Mouse (Mus musculus) neural tube, embryonic 15.5 days (tissue): Measurements from ENCODE around the gene Phykpl. TPM values are rescaled to one million over a fixed set of nuclear protein-coding genes. Genes with fewer than 3 reads are reported as not detected.
"Not testable (repeated sequence)": the region's sequence is repeated elsewhere in the genome, so short reads cannot be mapped to it uniquely, and the experiment has no call there.

Experiments
- ATAC-seq: fragments of 200-750 bp; cut with Nextera tagmentation; 2 replicates; pipeline ENCODE4 v1.8.0; 2017; ENCODE audit warnings: mild to moderate bottlenecking, moderate TSS enrichment, moderate library complexity; ENCODE audit not compliant: low FRiP score
- H3K27ac ChIP-seq: fragments of 300-500 bp; sonication (generic); replicated peaks from 2 replicates; pipeline ENCODE4 v1.5.1; 2015; ENCODE audit warnings: mild to moderate bottlenecking, inconsistent platforms
- H3K27me3 ChIP-seq: fragments of 300-500 bp; sonication (generic); replicated peaks from 2 replicates; pipeline ENCODE4 v1.6.1; 2015; ENCODE audit warnings: inconsistent platforms
- H3K36me3 ChIP-seq: fragments of 300-500 bp; sonication (generic); 2 replicates; pipeline ENCODE4 v1.6.1; 2015; ENCODE audit warnings: inconsistent platforms
- H3K4me1 ChIP-seq: fragments of 300-500 bp; sonication (generic); 2 replicates; pipeline ENCODE4 v1.6.1; 2015; ENCODE audit warnings: inconsistent platforms
- H3K4me2 ChIP-seq: fragments of 300-500 bp; sonication (generic); 2 replicates; pipeline ENCODE4 v1.6.1; 2015; ENCODE audit warnings: inconsistent platforms, mild to moderate bottlenecking, moderate library complexity
- H3K4me3 ChIP-seq: fragments of 300-500 bp; sonication (generic); replicated peaks from 2 replicates; pipeline ENCODE4 v1.5.1; 2015; ENCODE audit warnings: mild to moderate bottlenecking, inconsistent platforms
- H3K9ac ChIP-seq: fragments of 300-500 bp; sonication (generic); replicated peaks from 2 replicates; pipeline ENCODE4 v1.6.1; 2015; ENCODE audit warnings: mild to moderate bottlenecking, inconsistent platforms
- H3K9me3 ChIP-seq: fragments of 300-500 bp; sonication (generic); replicated peaks from 2 replicates; pipeline ENCODE4 v1.6.1; 2016; ENCODE audit warnings: inconsistent platforms
- WGBS: fragments of 180-500 bp; shearing (Covaris S2); methylation state at CpG from one replicate; pipeline ENCODE4 v1.1.7; 2015; ENCODE audit warnings: mixed read lengths; 5-methylcytosine and 5-hydroxymethylcytosine counted together
- polyA plus RNA-seq: library from polyadenylated mRNA; unstranded; fragments of >200 nt; fragmentation: Nextera tagmentation; extraction: Ambion mirVana; gene quantifications from 2 replicates; pipeline ENCODE4 v1.2.1, GENCODE M21; 2015

The Phykpl gene
- polyA plus RNA-seq, 1 experiment from 2014 or later = 8.1 TPM

DNA sequence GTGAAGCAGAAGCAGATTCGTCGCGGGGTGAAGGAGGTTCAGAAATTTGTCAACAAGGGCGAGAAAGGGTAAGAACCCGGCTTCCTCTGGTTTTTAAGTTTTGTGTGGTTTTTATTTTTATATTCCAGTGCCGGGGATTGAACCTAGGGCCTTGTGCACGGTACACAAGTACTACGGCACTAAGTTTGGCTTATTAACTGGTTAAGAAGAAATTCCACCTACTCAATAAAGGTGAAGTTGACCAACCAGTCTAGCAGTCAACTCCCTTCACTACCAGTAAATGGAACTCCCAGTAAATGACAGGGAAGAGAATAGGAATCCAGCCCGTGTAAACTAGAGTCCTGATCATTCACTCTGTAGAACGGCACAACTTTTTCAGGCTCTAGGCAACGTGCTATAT, 35.5 kb downstream of the Phykpl start:
- ATAC-seq = no peak
- Histone ChIP-seq H3K4me1 (peaks cover 31% of the 10 kb centered on the region), H3K9ac (peak overlapping the region; percentile 60), H3K4me3 (peak overlapping the region; percentile 78), H3K27me3 (no peaks in the 10 kb centered on the region), H3K9me3 (no peaks in the 10 kb centered on the region), H3K27ac (peak overlapping the region; percentile 38; the same call in 1 of the 2 replicates), H3K4me2 (peak overlapping the region; percentile 75), H3K36me3 (peaks cover 38% of the 10 kb centered on the region)
- WGBS = 1% methylated on average over 11 of the region's 11 CpGs

DNA sequence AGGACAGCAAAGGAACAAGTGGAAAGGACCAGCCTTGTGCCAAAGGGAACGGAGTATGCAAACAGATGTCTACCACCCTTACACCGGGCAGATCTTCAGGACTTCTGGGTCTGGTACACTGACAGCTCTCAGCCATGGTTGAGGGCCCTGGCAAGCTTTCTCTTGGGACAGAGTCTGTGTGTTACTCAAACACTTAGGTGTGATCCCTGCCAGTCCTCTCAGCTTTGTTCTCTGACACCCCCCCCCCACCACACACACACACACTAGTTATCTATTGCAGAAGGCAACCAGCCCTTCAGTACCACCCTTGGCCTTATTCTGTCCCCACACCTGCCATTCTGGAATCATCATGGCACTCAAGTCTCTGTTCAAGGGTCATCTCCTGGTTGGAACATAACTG, 37.2 kb downstream of the Phykpl start:
- Histone ChIP-seq H3K4me1 (peaks cover 22% of the 10 kb centered on the region), H3K27me3 (no peaks in the 10 kb centered on the region), H3K27ac (no peak overlapping the region), H3K4me2 (no peak overlapping the region), H3K36me3 (peaks cover 53% of the 10 kb centered on the region), H3K9me3 (no peaks in the 10 kb centered on the region), H3K9ac (no peak overlapping the region), H3K4me3 (no peak overlapping the region)
- no peak for ATAC-seq
- WGBS = 98% methylated on average over 2 of the region's 2 CpGs

DNA sequence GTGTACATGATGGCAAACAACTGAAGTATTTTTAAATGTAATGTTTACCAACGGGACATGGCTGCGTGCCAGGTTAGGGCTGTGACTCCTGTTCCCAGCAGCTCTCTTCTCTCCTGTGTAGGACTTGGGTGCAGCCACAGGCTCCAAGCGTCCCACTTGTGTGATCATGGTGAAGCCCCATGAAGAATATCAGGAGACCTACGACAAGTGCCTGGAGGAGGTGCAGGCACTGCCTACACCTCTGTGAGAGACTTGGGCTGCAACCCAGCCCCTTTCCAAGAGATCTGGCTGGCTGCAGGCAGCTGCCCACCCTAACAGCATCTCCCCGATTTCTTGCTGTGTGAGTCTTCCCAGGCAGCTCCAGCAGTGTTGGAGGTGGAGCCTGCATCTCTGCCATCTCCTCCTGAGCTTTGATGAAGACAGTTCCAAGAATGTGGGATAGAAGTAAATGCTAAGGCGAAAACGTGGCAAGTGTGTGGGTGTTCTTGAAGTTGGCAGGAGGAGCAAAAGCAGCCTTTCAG, 38.5 kb downstream of the Phykpl start:
- H3K4me2 ChIP-seq = no peak overlapping the region
- no peaks in the 10 kb centered on the region for H3K27me3 ChIP-seq
- ATAC-seq = no peak
- 91% methylated on average over 7 of the region's 7 CpGs for WGBS
- no peak overlapping the region for H3K27ac ChIP-seq
- H3K9ac ChIP-seq = no peak overlapping the region
- H3K36me3 ChIP-seq = peaks cover 66% of the 10 kb centered on the region
- H3K9me3 ChIP-seq = no peaks in the 10 kb centered on the region
- H3K4me3 ChIP-seq = no peak overlapping the region
- peaks cover 22% of the 10 kb centered on the region for H3K4me1 ChIP-seq

DNA sequence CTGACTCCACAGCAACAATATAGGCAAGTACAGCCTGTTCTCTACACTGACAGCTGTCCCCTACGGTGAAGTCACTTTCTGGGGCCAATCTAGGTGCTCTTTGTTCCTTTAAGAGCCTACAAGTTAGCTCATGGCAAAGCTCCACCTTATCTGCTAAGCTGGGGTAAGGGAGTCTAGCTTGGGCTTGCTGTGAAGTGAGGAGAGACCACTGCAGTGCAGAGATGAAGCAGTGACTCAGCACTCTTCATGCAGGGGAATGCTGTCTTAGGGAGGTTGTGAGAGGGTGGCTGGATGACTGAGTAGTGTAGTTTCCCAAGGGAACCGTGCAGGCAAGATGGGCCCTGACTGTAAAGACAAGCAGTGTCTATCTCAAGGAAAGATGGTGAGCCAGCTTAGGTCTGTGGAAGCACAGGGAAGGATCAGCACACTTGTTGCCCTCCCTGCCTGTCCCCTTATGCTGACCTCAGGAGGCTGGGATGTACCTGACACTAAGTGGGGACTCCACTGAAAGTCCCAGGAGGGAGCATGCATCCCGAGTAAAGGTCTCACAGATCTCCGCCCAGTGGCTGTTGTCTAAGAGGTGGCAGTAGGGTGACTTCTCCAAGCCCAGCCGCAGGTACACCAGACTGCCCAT, 40.7 kb downstream of the Phykpl start:
- Histone ChIP-seq H3K4me3 (no peak overlapping the region), H3K27me3 (no peaks in the 10 kb centered on the region), H3K27ac (no peak overlapping the region), H3K9me3 (no peaks in the 10 kb centered on the region), H3K4me2 (no peak overlapping the region), H3K4me1 (peaks cover 15% of the 10 kb centered on the region), H3K9ac (no peak overlapping the region), H3K36me3 (peaks cover 80% of the 10 kb centered on the region)
- 77% methylated on average over 5 of the region's 5 CpGs for WGBS
- no peak for ATAC-seq

DNA sequence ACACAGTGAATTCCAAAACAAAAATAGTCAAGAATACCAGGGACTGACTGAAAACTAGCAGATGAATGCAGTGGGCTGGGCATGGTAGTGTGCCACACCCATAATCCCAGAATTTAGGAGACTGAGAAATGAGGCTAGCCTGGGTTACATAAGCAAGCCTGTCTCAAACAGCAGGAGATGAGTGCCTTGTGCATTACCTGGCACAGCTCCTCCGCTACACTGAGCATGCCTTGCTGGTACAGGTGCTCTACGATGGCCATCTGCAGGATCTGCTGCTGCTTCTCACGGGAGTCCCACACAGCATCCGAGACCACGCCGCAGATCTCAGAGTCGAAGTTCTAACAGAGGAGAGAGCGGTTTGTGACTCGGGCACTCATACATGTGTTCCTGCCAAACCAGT, 42.9 kb downstream of the Phykpl start:
- WGBS = 91% methylated on average over 9 of the region's 9 CpGs
- peaks cover 5% of the 10 kb centered on the region for H3K4me1 ChIP-seq
- H3K27ac ChIP-seq = no peak overlapping the region
- H3K27me3 ChIP-seq = no peaks in the 10 kb centered on the region
- no peak for ATAC-seq
- no peak overlapping the region for H3K4me3 ChIP-seq
- H3K9me3 ChIP-seq = no peaks in the 10 kb centered on the region
- H3K4me2 ChIP-seq = no peak overlapping the region
- no peak overlapping the region for H3K9ac ChIP-seq
- H3K36me3 ChIP-seq = peaks cover 68% of the 10 kb centered on the region

DNA sequence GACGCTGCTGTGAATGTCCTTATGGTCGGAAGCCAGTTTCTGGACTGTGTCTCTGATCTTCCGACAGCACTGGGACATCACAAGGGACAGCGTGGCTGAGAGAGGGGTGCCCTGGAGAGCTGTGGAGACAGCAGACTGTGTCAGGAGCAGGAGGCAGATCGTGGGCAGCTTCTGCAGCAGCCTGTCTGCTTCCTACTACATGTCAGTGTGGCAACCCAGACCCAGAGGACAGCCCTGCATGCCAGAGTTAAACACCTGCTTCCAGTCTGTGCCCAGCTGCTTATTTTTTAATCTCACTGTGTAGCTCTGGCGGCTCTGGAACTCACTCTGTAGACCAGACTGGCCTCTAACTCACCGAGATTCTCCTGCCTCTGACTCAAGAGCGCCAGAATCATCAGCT, 43.4 kb downstream of the Phykpl start:
- Histone ChIP-seq H3K9ac (no peak overlapping the region), H3K4me2 (no peak overlapping the region), H3K9me3 (no peaks in the 10 kb centered on the region), H3K36me3 (peaks cover 63% of the 10 kb centered on the region), H3K4me1 (peaks cover 9% of the 10 kb centered on the region), H3K27ac (no peak overlapping the region), H3K4me3 (no peak overlapping the region), H3K27me3 (no peaks in the 10 kb centered on the region)
- WGBS = 94% methylated on average over 8 of the region's 8 CpGs
- ATAC-seq = no peak

DNA sequence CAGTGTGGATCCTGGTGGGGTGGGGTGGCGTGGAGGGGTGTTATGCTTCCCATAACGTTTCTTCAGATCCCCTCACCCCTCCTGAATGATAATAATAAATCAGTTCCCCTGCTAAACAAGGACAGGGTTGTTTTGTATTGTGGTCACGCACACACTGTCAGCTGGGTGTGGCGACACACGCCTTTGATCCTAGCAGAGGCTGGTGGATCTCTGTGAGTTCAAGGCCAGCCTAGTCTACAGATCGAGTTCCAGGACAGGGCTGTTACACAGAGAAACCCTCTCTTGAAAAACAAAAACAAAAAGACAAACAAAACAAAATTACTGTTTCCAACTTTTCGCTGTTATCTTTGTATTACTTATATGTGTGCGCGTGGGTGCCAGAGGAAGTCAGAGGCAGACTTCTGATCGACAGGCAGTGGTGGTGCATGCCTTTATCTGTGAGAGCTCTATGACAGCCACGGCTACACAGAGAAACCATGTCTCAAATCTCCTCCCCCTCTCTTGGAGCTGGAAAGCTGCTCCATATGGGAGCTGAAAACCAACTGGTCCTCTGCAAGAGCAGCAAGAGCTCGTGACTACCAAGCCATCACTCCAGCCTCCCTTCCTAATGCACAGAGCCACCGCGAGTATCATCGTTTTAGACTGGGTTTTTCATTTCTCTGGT, 45.2 kb downstream of the Phykpl start:
- Histone ChIP-seq H3K4me2 (no peak overlapping the region), H3K9ac (no peak overlapping the region), H3K27me3 (no peaks in the 10 kb centered on the region), H3K36me3 (peaks cover 45% of the 10 kb centered on the region), H3K4me1 (peaks cover 23% of the 10 kb centered on the region), H3K27ac (no peak overlapping the region), H3K4me3 (no peak overlapping the region), H3K9me3 (no peaks in the 10 kb centered on the region)
- no peak for ATAC-seq
- WGBS = 81% methylated on average over 15 of the region's 15 CpGs

DNA sequence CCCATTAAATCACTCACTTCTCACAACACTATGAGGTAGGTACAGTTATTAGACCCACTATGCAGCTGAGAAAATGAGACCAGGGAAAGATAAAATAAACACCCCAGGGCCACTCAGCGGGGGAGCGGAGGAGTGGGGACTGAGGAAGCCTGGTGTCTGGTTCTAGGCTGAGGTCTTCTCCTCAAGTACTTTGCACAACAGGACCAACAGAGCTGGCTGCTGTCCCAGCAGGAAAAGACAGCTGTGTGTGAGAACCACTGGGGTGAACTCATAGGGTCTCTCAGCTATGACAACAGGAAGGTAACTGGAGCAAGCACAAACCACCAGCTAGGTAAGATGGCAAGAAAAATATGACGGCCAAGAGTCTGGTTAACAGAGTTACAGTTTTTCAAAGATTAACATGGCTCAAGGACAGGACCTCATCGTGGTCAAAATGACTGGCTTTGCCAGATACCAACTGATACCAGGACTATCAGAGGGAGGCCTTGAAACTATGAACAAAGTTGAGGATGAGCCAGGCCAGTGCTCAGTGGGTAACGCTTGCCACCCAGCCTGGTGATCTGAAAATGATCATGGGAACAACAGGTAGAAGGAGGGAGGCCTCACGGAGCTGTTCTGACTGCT, 47.7 kb downstream of the Phykpl start:
- Histone ChIP-seq H3K27me3 (no peaks in the 10 kb centered on the region), H3K4me2 (no peak overlapping the region), H3K9me3 (no peaks in the 10 kb centered on the region), H3K4me3 (no peak overlapping the region), H3K36me3 (peaks cover 22% of the 10 kb centered on the region), H3K4me1 (peaks cover 38% of the 10 kb centered on the region), H3K27ac (no peak overlapping the region), H3K9ac (no peak overlapping the region)
- WGBS = 87% methylated on average over 6 of the region's 6 CpGs
- no peak for ATAC-seq

DNA sequence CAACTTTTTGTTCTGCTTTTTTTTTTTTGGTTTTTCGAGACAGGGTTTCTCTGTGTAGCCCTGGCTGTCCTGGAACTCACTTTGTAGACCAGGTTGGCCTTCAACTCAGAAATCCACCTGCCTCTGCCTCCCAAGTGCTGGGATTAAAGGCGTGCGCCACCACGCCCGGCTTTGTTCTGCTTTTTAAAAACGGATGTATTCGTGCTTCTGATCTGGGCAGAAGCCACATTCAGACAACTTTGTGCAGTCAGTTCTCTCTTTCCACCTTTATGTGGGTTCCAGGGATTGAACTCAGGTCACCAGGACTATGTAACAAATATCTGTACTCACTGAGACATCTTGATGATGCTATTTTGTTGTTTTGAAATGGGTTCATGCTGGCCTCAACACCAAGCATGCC, 48.6 kb downstream of the Phykpl start:
- not testable (repeated sequence) for H3K4me2 ChIP-seq, ATAC-seq, H3K9ac ChIP-seq, H3K9me3 ChIP-seq, H3K4me3 ChIP-seq, H3K27me3 ChIP-seq, H3K27ac ChIP-seq
- H3K36me3 ChIP-seq = peaks cover 12% of the 10 kb centered on the region
- 94% methylated on average over 7 of the region's 7 CpGs for WGBS
- peaks cover 38% of the 10 kb centered on the region for H3K4me1 ChIP-seq

DNA sequence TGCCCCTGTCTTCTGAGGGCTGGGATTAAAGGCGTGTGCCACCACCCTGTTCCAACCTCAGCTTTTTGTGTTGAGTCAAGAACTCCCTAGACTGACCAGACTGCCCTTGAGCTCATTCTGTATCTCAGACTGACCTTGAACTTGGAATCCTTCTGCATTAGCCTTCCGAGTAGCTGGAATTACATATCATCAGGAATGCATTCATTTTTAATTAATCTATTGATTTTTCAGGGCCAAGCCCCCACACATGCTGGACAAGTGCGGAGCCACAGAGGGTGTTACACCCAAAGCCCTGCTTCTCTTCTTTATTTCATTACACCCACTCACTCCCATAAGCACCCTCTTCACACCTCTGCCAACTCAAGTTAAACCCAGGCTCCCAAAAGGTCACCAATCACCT, 49.2 kb downstream of the Phykpl start:
- Histone ChIP-seq H3K4me2 (no peak overlapping the region), H3K4me1 (peaks cover 38% of the 10 kb centered on the region), H3K9ac (no peak overlapping the region), H3K27me3 (no peaks in the 10 kb centered on the region), H3K9me3 (no peaks in the 10 kb centered on the region), H3K36me3 (peaks cover 9% of the 10 kb centered on the region), H3K27ac (no peak overlapping the region), H3K4me3 (no peak overlapping the region)
- ATAC-seq = no peak
- WGBS = 90% methylated on average over 3 of the region's 3 CpGs

DNA sequence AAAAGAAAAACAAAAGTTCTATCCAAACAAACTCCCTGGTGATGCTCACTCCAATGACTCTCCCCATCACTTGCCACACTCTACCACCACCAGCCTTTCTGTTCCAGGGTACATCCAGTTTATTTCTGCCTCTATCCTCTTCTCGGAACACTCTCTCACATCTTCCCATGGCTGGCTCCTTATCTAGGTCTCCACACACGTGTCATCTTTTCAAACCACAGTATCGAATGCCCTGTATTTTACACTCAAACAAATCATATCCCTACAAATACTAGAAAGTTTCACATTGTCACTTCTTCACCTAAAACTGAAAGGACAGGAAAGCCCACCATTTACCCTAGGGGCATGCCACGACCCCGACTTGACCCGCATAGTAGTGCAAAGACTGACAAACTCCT, 50.6 kb downstream of the Phykpl start:
- Histone ChIP-seq H3K9ac (peak overlapping the region; percentile 89), H3K4me3 (peak overlapping the region; percentile 85), H3K27ac (peak overlapping the region; percentile 89), H3K36me3 (no peaks in the 10 kb centered on the region; the same call in 1 of the 2 replicates), H3K27me3 (no peaks in the 10 kb centered on the region), H3K4me2 (peak overlapping the region; percentile 78), H3K9me3 (no peaks in the 10 kb centered on the region), H3K4me1 (peaks cover 38% of the 10 kb centered on the region)
- WGBS = 17% methylated on average over 6 of the region's 6 CpGs
- no peak for ATAC-seq
